Comparison of ENCODE assay signal across 8 mouse cellular contexts in genomic region chr3:107695948-107696881, GRCm38 (mm10). TPM values are rescaled to one million over a fixed set of nuclear protein-coding genes. Genes with fewer than 3 reads are reported as not detected.
DNase-seq lines count a peak whose midpoint lies in the region; ATAC-seq lines count a peak whose summit lies in the region.

Gene Ahcyl1, minus strand, starts transcription at chr3:107696560.

- under 1% methylated on average over 93 of the region's 93 CpGs for WGBS in hindbrain, embryonic 12.5 days

- no peaks in the 10 kb centered on the region for H3K9me3 ChIP-seq in hindbrain, embryonic 12.5 days (replicated peaks)

- no peaks in the 10 kb centered on the region for H3K36me3 ChIP-seq in hindbrain, embryonic 12.5 days

- peak; percentile 99 for DNase-seq in NIH3T3 (ENCODE audit: low read depth)
- peak; percentile 99 for DNase-seq in cerebellum, postnatal 10 days
- peak; percentile 98 to 99 for DNase-seq in frontal cortex, postnatal 10 days (ENCODE audit: low spot score in 2 of 2)
- peak; percentile 99 to 100 for DNase-seq in layer of hippocampus, postnatal 14 days (ENCODE audit: low spot score in 2 of 2)
- DNase-seq in lung, postnatal 14 days: peak; percentile 99
- peak; percentile 95 for DNase-seq in retina, adult 2 months (ENCODE audit: low read depth, low spot score)
- peak; percentile 99 for DNase-seq in thymus, postnatal 36 days

- peak within 1 kb of the TSS; percentile 80 for H3K4me2 ChIP-seq in hindbrain, embryonic 12.5 days (replicated peaks)

- H3K27ac ChIP-seq in hindbrain, embryonic 12.5 days: peak within 1 kb of the TSS; percentile 93

- peaks cover 32% of the 10 kb centered on the region for H3K4me1 ChIP-seq in hindbrain, embryonic 12.5 days

- H3K4me3 ChIP-seq in hindbrain, embryonic 12.5 days: peak within 1 kb of the TSS; percentile 82

- H3K27me3 ChIP-seq in hindbrain, embryonic 12.5 days: peaks cover 2% of the 10 kb centered on the region; the same call in 1 of the 2 replicates

- ATAC-seq in hindbrain, embryonic 12.5 days (ENCODE audit: low FRiP score): peak; percentile 98

- H3K9ac ChIP-seq in hindbrain, embryonic 12.5 days: peak within 1 kb of the TSS; percentile 97

RNA-seq across cellular contexts. Expression of gene Ahcyl1, which starts in this region (rescaled TPM):
- 133 TPM in 2 replicates for polyA plus RNA-seq in hindbrain, embryonic 12.5 days (2016; fragmentation: Nextera tagmentation; extraction: Ambion mirVana)
- 100 to 1,000 TPM; 331 to 365 TPM for total RNA-seq in layer of hippocampus, postnatal 14 days (2021)

Comparison
In these comparisons a context has a peak if more than half of its experiments do, and no peak if none do; other contexts are left out.
1. Peak in every context shown above with its lines: DNase-seq, ATAC-seq, H3K4me3 ChIP-seq and H3K27ac ChIP-seq.